Mouse (Mus musculus) spleen, embryonic (tissue): Measurements from ENCODE around the gene Phf21a.

ENCODE experiments used
- CTCF ChIA-PET: fragments of 350-600 bp; sonication (Branson Sonifier 250); formaldehyde crosslinking; loops from one replicate; lab custom pipeline; 2022; lab: Charles Lee

The Phf21a gene

DNA sequence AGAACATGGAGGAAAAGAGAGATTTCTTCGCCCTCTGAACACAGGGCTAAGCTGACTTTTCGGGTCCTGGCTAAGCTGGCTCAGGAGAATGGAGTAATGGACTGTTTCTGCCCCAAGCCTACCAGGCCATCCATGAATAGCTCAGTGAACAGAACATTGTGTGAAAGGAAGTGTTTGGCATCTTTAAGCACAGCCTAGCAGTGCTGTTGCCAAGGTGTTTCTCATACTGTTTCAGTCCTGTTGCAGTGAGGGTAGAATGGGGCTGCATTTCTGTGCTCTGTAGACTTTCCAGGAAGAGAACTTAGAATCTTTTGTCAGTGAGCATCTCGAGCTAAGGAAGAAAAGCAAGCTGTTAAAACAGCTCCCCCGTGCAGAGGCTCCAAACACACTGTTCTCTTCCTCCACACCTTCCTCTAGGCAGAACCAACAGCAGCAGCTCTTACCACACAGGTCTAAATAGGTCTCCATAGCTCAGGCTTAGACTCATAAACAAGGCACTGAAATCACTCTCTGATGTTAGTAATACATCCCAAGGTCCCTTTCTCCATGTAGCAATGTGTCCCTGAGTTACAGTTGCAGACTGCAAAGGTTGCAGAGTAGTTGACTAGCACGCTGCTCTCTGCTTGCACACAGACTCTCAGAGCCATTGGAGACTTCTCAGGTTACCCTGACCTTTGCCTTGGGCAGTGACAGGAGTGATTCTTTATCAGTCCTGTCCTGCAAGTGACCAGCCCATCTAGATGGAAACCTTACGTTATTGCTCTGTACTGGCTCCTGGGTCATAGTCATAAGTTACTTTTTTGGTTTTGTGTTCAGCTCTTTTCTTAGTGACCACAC is 256.9 kb downstream of the Phf21a start:
- CTCF ChIA-PET = no interaction called here

DNA sequence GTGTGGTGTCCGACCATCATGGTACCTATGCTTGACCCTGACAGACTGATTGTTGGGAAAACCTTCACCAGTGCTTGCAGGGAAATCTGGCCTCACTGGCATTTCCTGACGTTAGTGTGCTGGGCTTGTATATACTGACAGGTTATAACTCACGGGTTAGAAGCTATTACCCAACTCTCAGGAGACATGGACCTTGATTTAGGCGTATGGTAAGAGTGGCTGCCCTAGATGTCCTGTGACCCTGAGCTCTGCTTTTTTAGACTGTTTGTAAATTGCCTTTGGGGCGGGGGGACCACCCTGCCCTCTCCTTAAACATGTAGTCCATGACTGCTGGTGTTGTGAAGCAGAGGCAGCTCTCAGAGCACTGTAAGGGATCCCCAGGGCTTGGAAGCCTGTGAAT is 257.8 kb downstream of the Phf21a start:
- CTCF ChIA-PET = no interaction called here

- CTCF ChIA-PET = no interaction called here
Observed at GRCm38 (mm10) chr2:92353402-92353801, 260.5 kb downstream of the Phf21a start.

GRCm38 (mm10) chr2:92354224-92354623 is 261.3 kb downstream of the Phf21a start:
- CTCF ChIA-PET = no interaction called here

DNA sequence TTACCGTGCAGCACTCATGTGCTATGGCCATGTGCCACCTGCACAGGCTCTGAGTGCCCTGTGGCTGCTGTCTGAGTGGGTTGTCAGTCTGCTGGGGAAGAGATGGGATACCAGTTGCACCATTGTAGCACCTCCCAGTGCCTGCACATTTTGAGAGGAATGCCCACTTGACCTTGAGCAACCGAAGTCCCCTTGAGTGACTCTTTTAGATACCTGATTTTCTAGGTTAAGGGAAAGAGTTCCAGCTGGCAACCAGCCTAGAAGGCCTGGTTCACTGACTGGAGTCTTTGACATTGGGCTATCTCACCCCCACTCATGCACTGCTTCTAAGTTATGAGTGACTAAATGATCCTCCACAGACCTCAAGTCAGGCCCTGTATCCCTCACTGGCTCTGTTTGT is 266.4 kb downstream of the Phf21a start:
- CTCF ChIA-PET = no interaction called here

- CTCF ChIA-PET = no interaction called here
Observed at GRCm38 (mm10) chr2:92360186-92360823, 267.4 kb downstream of the Phf21a start.

DNA sequence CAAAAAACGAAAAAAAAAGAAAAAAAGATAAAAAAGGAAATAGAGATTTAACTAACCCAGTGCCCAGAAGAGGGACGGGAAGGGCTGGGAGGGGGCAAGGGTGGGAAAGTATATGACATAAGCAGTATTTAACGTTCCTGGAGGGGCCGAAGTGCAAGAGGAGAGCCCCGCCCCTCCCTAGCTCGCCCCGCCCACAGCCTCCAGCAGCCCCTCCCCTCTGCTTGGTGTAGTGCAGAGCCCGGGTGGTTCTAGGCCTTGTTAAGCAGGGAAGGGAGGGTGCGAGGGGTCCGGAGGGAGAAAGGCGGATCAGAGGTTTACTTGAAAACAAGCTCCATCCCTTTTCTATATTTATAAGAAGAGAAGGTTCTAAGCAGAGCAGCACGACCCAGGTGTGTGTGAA is 268.0 kb downstream of the Phf21a start:
- CTCF ChIA-PET = no interaction called here

- CTCF ChIA-PET = no interaction called here
Observed at GRCm38 (mm10) chr2:92361795-92362194, 268.9 kb downstream of the Phf21a start.

DNA sequence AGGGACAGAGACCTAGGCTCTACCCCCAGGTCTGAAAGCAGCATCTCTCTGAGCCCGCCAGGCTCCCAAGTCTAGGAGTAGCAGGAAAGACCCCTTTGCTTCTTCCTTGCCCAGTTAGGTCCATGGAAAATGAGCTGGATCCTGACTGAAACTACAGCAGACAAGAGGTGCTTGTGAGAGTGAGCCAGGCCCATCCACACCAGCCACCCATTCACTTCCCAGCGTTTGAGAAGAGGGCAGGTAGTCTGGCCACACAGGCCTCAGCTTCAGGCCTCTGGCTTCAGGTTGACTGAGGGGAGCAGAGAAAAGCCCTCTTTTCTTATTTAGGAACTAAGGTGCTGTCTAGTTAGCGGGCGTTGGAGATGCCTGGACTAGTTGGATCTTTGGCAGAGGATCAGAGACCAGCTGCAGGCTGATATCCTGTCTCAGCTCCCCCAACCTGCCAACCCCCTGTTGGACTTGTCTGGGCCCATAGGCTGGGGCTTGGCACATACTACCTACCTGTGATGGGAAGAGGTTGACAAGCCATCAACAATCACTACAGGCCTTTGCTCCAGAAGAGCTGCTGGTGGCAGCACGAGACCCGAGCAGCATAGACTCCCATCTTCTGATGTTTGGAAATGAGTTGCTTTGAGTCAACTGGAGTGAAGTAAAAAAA is 269.8 kb downstream of the Phf21a start:
- CTCF ChIA-PET = no interaction called here

DNA sequence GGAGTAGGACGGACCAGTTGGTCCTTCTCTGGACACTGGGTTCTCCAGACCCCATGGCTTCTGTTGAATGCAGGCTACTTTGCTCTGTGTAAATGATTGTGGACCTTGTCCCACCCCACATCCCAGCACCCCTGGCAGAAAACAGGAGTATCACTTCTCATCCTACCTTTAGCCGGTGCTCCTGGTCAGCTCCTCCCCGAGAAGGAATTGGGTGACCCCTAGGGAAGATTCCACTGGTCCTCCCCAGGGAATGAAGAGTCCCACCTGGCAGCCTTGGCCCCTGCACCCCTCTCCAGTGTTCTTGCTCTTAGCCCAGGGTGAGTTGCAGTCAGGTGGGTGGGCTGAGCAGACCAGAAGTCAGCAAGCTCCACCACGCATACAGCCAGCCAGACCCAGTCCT is 271.2 kb downstream of the Phf21a start:
- CTCF ChIA-PET = no interaction called here

GRCm38 (mm10) chr2:92365568-92365967 is 272.7 kb downstream of the Phf21a start:
- CTCF ChIA-PET = no interaction called here

DNA sequence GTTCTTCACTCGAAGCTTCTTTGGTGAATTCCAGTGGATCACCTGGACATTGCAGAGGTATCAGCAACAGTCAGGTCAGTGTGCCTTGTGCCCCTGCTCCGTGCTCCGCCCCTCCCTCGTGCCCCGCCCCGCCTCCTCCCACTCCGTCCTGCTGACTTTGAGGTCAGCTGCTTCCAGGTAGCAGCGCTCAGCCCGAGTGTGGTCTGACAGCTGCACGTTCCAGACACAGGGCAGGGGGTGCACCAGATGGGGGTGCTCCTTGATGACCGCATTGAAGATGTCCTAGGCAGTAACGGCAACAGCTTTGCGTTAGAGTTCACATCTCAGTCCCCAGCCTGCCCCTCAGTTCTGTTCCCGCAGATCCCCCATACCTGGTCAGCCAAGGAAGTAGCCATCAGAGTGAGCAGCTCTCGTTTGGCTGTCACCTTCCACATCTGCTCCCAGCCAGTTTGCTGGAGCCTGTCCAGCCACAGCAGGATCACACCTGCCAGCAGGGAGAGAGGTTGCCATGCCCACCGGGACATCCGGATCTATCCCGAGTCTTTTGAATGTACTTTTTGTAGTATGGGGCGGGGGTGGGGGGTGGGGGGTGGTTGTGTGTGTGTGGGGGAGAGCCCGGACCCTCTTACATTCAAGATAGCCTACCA is 274.6 kb downstream of the Phf21a start:
- CTCF ChIA-PET = no interaction called here

DNA sequence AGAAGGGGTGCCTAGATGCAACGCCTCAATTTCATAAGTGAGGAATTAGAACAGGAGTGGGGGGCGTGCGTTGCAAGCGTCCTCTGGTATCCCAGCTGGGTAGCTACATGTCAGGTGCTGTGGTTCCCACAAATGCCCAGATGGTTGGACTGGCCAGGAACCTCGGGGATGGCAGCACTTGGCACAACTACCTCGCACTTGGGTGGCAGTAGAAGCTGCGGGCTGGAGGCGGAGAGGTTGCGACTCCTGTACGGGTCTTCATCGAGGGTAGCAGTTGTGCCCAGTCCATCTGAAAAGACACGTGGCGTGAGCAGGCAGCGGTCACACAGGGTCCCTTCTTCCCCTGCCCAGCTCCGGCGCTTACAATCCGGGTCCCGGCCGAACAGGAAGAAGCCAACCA is 277.5 kb downstream of the Phf21a start:
- CTCF ChIA-PET = no interaction called here

DNA sequence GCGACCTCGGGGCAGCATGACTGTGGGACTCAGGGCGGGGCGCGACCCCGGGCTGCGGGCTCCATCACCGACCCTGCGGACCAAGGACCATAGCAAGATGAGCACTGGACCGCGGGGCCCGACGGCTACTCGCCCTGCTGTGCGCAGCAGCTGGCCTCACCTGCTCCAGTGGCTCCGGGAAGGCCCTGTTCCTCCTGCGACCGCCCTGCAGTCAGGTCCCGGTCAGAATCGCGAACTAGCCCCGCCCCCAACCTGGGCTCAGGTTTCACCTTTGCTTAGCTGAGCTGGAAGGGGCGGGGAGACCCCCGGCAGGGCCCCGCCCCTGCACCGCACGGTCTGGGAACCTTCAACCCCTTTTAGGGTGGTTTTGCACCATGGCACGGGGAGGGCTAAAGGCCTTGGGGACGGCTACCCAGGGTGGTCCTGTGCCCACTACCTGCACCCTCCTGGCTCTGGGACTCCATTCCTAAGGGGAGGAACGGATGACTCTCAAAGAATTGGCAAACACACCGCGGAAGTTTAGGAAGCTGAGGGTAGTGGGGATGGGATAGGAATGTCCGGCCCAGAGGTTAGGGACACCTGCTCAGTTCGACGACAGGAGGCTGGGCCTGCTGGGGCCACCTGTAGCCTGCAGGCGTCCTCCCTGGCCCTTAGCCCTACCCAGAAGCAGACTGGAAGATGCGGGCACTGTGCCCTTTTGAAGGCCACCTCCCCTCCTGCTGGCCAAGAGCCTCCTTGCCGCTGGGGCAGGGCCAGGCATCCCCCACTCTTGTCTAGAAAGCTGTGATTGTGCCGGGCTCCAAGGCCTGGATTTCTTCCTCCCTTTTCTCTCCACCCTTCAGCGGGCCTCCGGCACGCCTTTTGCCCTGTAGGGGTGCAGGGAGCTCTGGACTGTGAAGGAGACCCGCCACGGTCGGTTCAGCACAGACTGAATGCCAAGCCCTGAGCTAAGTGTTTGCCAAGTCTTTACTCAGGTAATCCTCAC is 278.2 kb downstream of the Phf21a start:
- CTCF ChIA-PET = no interaction called here

- CTCF ChIA-PET = no interaction called here
Observed at GRCm38 (mm10) chr2:92371971-92372690, 279.2 kb downstream of the Phf21a start.

DNA sequence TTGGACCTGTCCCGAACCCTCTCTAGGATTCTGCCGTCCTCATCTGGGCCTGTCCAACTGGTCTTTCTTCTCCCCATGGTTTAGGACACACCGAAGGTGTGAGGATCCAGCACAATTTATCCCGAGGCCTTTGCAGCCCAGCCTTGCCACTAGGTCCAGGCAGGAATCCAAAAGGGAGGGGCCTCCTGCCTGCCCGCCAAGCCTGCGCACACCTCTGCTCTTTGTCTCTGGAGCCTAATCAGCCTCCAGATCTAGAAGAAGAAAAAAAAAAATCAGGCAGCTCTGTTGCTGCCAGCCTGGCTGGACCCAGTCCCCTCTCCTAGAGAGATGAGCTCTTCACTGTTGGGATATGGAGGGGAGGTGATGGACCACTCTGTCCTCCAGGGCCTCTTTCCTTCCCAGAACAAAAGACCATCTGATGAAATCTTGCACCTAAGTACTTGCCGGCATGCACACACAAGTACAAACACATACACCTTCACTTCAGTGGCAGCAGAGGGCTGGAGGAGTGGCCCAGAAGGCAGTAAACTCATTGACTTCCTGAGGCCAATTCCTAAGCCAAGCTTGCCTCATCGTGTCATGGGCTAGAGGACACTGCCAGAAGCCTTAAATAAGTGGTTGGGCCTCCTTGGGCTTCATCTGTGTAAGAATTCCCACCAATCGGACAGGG is 280.0 kb downstream of the Phf21a start:
- CTCF ChIA-PET = no interaction called here

DNA sequence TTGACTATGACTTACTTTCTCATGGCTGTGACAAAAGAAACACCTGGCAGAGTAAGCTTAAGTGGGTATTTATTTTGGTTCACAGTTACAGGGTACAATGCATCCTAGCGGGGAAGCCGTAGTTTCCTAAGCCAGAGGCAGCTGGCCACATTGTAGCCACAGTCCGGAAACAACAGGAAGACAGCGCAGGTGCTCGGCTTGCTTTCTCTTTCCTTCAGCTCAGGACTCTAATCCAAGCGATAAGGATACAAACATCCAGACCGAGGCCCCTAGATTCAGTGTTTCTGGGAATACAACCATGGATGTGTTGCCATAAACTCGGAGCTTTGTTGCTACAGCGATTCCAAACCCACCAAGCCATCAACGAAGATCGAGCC is 280.5 kb downstream of the Phf21a start:
- CTCF ChIA-PET = no interaction called here

DNA sequence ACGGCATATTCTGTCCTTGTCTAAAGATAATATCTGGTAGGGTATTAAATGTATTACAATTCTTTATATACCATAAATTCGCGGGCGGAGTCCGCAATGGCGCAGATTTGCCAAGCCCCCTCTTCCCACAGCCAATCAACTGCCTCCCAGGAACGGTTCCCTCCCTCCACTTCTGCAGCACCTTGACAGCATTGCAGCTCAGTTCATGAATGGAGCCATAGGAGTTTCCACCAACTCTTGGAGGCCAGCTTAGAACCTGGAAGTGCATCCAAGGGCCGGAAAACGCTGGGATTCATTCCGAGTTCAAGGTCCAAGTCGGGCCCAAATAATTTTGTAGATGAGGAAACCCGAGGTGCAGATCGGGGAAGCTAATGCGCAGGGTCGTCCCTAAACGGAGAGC is 281.6 kb downstream of the Phf21a start, which contains the start of the genes Pex16 and Large2:
Gene Pex16 (plus strand): TSS at position 163 of the 400 bp plus-strand sequence.
Gene Large2 (minus strand): TSS at position 356 of the 400 bp plus-strand sequence.
- CTCF ChIA-PET = interaction anchor here (0.6 kb wide), 4 partner anchors 89 to 390 kb away, joined by 3 to 15 read pairs (median 7); no protein-coding TSS in a partner anchor

GRCm38 (mm10) chr2:92375099-92375623 is 282.2 kb downstream of the Phf21a start:
- CTCF ChIA-PET = interaction anchor here (0.6 kb wide), 1 partner anchor 317 kb away, joined by 11 read pairs; no protein-coding TSS in a partner anchor
